Mouse (Mus musculus) heart, adult 18-20 months (tissue): Measurements from ENCODE around the gene Prx. TPM values are rescaled to one million over a fixed set of nuclear protein-coding genes. Genes with fewer than 3 reads are reported as not detected.

Experiments
- DNase-seq, 2 experiments: peaks; one replicate each; pipeline ENCODE4 v3.0.0; 2021 to 2022; ENCODE audit warnings: mixed read lengths in 1 of 2
- total RNA-seq, 2 experiments: library from RNA; stranded (reverse); gene quantifications; 2 replicates each; pipeline ENCODE4 v1.2.3; 2021

Prx gene
- total RNA-seq, 2 experiments from 2014 or later: 0.57 to 0.62 TPM

GRCm38 (mm10) chr7:27560291-27560887, 61.3 kb downstream of the Prx start:
- DNase-seq: peak; percentile 71 to 76

- no peak for DNase-seq
Measured at GRCm38 (mm10) chr7:27560978-27561377, 61.9 kb downstream of the Prx start.

Other genes starting within 250 kb of the Prx start
- gene Numbl, start 240.9 kb upstream of the Prx start, total RNA-seq: 1 to 10 TPM; 2.4 to 3.3 TPM
- gene Ltbp4, start 161.6 kb upstream of the Prx start, total RNA-seq: 100 to 1,000 TPM; 185 to 206 TPM
- gene Shkbp1, start 143.3 kb upstream of the Prx start, total RNA-seq: 1 to 10 TPM; 5.6 to 6.3 TPM
- gene Gm20479, start 141.9 kb upstream of the Prx start, total RNA-seq: not detected
- gene Sptbn4, start 51.6 kb upstream of the Prx start, total RNA-seq: under 1 TPM; 0.30 to 0.31 TPM
- gene Blvrb, start 51.3 kb upstream of the Prx start, total RNA-seq: 10 to 100 TPM; 32.4 to 34.3 TPM
- 1 to 10 TPM; 3.3 to 4.3 TPM for gene Sertad3, start 25.6 kb upstream of the Prx start, total RNA-seq
- 1 to 10 TPM; 8.0 to 9.3 TPM for gene Sertad1, start 12.4 kb upstream of the Prx start, total RNA-seq
- under 1 TPM in 1 of 2 experiments, not detected in 1; 0.10 TPM for gene Hipk4, start 23.9 kb downstream of the Prx start, total RNA-seq
- gene Pld3, start 53.9 kb downstream of the Prx start, total RNA-seq: 10 to 100 TPM; 29.8 to 30.9 TPM
- gene 2310022A10Rik, start 53.9 kb downstream of the Prx start, total RNA-seq: 10 to 100 TPM; 63.8 to 64.7 TPM
- gene Akt2, start 92.2 kb downstream of the Prx start, total RNA-seq: 100 to 1,000 TPM; 168 to 200 TPM
- not detected for gene Ttc9b, start 154.6 kb downstream of the Prx start, total RNA-seq
- gene Map3k10, start 175.3 kb downstream of the Prx start, total RNA-seq: 10 to 100 TPM; 19.1 to 21.7 TPM
- gene Zfp607b, start 190.0 kb downstream of the Prx start, total RNA-seq: under 1 TPM; 0.69 to 0.85 TPM
- 1 to 10 TPM; 9.0 to 9.1 TPM for gene Zfp60, start 232.1 kb downstream of the Prx start, total RNA-seq